In the genomic region with DNA sequence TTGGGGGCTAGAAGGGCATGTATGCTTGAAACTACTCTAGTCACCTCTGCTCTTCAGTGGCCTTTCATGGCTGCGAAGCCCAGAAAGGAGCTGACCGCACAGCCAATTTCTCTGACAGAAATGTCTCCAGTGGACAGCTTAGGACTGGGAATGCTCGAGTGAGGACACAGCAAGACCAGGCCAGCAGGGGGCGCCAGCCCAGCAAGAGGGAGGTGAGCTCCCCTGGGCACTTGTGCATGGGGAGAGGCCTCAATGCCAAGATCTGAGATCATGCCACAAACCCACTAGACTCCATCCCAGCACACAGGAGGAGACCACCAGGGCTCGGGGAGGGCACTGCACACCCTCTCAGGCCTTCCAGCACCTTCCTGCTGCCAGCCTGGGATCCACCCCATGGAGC, we compare ENCODE assay signal across 8 mouse cellular contexts. TPM values are rescaled to one million over a fixed set of nuclear protein-coding genes. Genes with fewer than 3 reads are reported as not detected.
DNase-seq lines count a peak whose midpoint lies in the region; ATAC-seq and TF ChIP-seq lines count a peak whose summit lies in the region.

No protein-coding gene starts in this region.

- H3K27ac ChIP-seq in forebrain, embryonic 14.5 days (ENCODE audit: low read depth, low read length): no peak overlapping the region
- H3K27ac ChIP-seq in forebrain, embryonic 13.5 days: no peak overlapping the region
- H3K27ac ChIP-seq in CH12.LX (ENCODE audit: insufficient read depth, low read depth): no peak overlapping the region
- 0 out of 2 replicates have a peak overlapping the region, but pooled peaks have one; percentile 44 for H3K27ac ChIP-seq in midbrain, embryonic 13.5 days

- H3K79me2 ChIP-seq in CH12.LX (replicated peaks; ENCODE audit: control insufficient read depth, extremely low read depth, insufficient read depth, poor library complexity, severe bottlenecking): no peaks in the 10 kb centered on the region

- H3K27me3 ChIP-seq in forebrain, embryonic 14.5 days (replicated peaks; ENCODE audit: control insufficient read depth, insufficient read depth, low read length): no peaks in the 10 kb centered on the region
- H3K27me3 ChIP-seq in forebrain, embryonic 13.5 days: no peaks in the 10 kb centered on the region
- no peaks in the 10 kb centered on the region for H3K27me3 ChIP-seq in CH12.LX (replicated peaks)
- no peaks in the 10 kb centered on the region for H3K27me3 ChIP-seq in midbrain, embryonic 13.5 days

- H3K4me2 ChIP-seq in forebrain, embryonic 14.5 days (ENCODE audit: low read length): no peak overlapping the region
- no peak overlapping the region for H3K4me2 ChIP-seq in forebrain, embryonic 13.5 days
- no peak overlapping the region for H3K4me2 ChIP-seq in CH12.LX (ENCODE audit: insufficient read depth, low read depth, poor library complexity, severe bottlenecking)
- H3K4me2 ChIP-seq in midbrain, embryonic 13.5 days (replicated peaks): no peak overlapping the region

- ATAC-seq in forebrain, embryonic 14.5 days: no peak
- no peak for ATAC-seq in forebrain, embryonic 13.5 days
- ATAC-seq in midbrain, embryonic 13.5 days: no peak

- peak; percentile 67 to 73 for TF ChIP-seq CTCF in CH12.LX (conservative IDR thresholded peaks at IDR 0.05 in 1 of 2, IDR thresholded peaks at IDR 0.05 in 1 of 2; ENCODE audit: low read depth in 2 of 2, low read length in 2 of 2)

- dilution Hi-C loops in CH12.LX (cut with MboI; ENCODE audit: extremely low pct_ligation_motif_present, extremely low pct_unique_long_range_greater_than_20kb, low sequenced_read_pairs): no loop called here

- peak; percentile 28 for TF ChIP-seq RAD21 in CH12.LX (IDR thresholded peaks at IDR 0.05; ENCODE audit: low read depth, low read length)

- DNase-seq in forebrain, embryonic 14.5 days (ENCODE audit: low spot score): peak; percentile 53
- peak; percentile 51 for DNase-seq in CH12.LX (ENCODE audit: extremely low read depth)
- DNase-seq in c-Kit-negative CD71-positive TER-119-positive erythroid progenitor cells, embryonic 14.5 days (ENCODE audit: low read depth, low spot score): peak; percentile 16
- peak; percentile 80 for DNase-seq in gastrocnemius, postnatal 14 days
- DNase-seq in left cerebral cortex, postnatal 25 days (ENCODE audit: low spot score in 2 of 2): peak; percentile 65 to 68
- DNase-seq in testis, postnatal 14 days (ENCODE audit: low spot score): peak; percentile 48

- no peak overlapping the region for H3K9ac ChIP-seq in forebrain, embryonic 14.5 days (ENCODE audit: low read length)
- no peak overlapping the region for H3K9ac ChIP-seq in forebrain, embryonic 13.5 days
- H3K9ac ChIP-seq in CH12.LX (ENCODE audit: insufficient read depth, low read depth): no peak overlapping the region
- H3K9ac ChIP-seq in midbrain, embryonic 13.5 days (replicated peaks): no peak overlapping the region

- no peak for TF ChIP-seq EP300 in CH12.LX (IDR thresholded peaks at IDR 0.05; ENCODE audit: low read length)

- intact Hi-C loops in gastrocnemius, postnatal 14 days (cut with DNase I; ENCODE audit: low total_unique reads): no loop called here
- intact Hi-C loops in left cerebral cortex, postnatal 25 days (cut with DNase I): loop anchor here (5.0 kb wide), 1 partner anchor 40 kb away; a partner anchor contains a TSS

- in situ Hi-C loops in CH12.LX (cut with MboI; ENCODE audit: low pct_ligation_motif_present, low pct_unique_long_range_greater_than_20kb, low sequenced_read_pairs): no loop called here

- peaks cover 16% of the 10 kb centered on the region for H3K4me1 ChIP-seq in forebrain, embryonic 14.5 days (ENCODE audit: control insufficient read depth, insufficient read depth, low read length)
- H3K4me1 ChIP-seq in forebrain, embryonic 13.5 days: peaks cover 48% of the 10 kb centered on the region
- peaks cover 0 to 6% of the 10 kb centered on the region in 2 experiments; a peak in 2 of 4 replicates for H3K4me1 ChIP-seq in CH12.LX (ENCODE audit: control insufficient read depth in 1 of 2, insufficient read depth in 2 of 2)
- H3K4me1 ChIP-seq in midbrain, embryonic 13.5 days (replicated peaks): peaks cover 58% of the 10 kb centered on the region

- H3K4me3 ChIP-seq in forebrain, embryonic 14.5 days (ENCODE audit: low read depth, low read length): no peak overlapping the region
- H3K4me3 ChIP-seq in forebrain, embryonic 13.5 days: no peak overlapping the region
- no peak overlapping the region for H3K4me3 ChIP-seq in CH12.LX (replicated peaks in 1 of 3; ENCODE audit: low read depth in 2 of 3, low read length in 2 of 3, poor library complexity in 1 of 3)
- H3K4me3 ChIP-seq in midbrain, embryonic 13.5 days (replicated peaks): no peak overlapping the region

- H3K36me3 ChIP-seq in forebrain, embryonic 14.5 days (ENCODE audit: control insufficient read depth, insufficient read depth, low read length): peaks cover 23% of the 10 kb centered on the region; the same call in 1 of the 2 replicates
- H3K36me3 ChIP-seq in forebrain, embryonic 13.5 days (ENCODE audit: poor library complexity, severe bottlenecking): peaks cover 49% of the 10 kb centered on the region
- H3K36me3 ChIP-seq in CH12.LX (replicated peaks in 1 of 2; ENCODE audit: control insufficient read depth in 1 of 2, insufficient read depth in 1 of 2, low read length in 1 of 2): peaks cover 67 to 94% of the 10 kb centered on the region in 2 experiments
- H3K36me3 ChIP-seq in midbrain, embryonic 13.5 days: peaks cover 38% of the 10 kb centered on the region

- no peaks in the 10 kb centered on the region for H3K9me3 ChIP-seq in forebrain, embryonic 14.5 days (replicated peaks; ENCODE audit: control insufficient read depth, low read length)
- no peaks in the 10 kb centered on the region for H3K9me3 ChIP-seq in forebrain, embryonic 13.5 days (replicated peaks)
- no peaks in the 10 kb centered on the region for H3K9me3 ChIP-seq in CH12.LX (replicated peaks; ENCODE audit: low read length)
- H3K9me3 ChIP-seq in midbrain, embryonic 13.5 days: no peaks in the 10 kb centered on the region

- WGBS in forebrain, embryonic 14.5 days: 58% methylated on average over 5 of the region's 5 CpGs
- WGBS in forebrain, embryonic 13.5 days: 50% methylated on average over 5 of the region's 5 CpGs
- 56% methylated on average over 5 of the region's 5 CpGs for WGBS in midbrain, embryonic 13.5 days

- no peak for TF ChIP-seq POLR2A in CH12.LX (IDR thresholded peaks at IDR 0.05; ENCODE audit: low read depth, low read length)

TF ChIP-seq in CH12.LX, 34 proteins besides CTCF, POLR2A, EP300 and RAD21:
- TF ChIP-seq ELF1 (IDR thresholded peaks at IDR 0.05; ENCODE audit: low read depth, low read length) (no peak), SMC3 (IDR thresholded peaks at IDR 0.05; ENCODE audit: low read depth, low read length) (peak; percentile 42; the same call in 1 of the 2 replicates)

RNA-seq across cellular contexts. Expression of a gene that starts 39.3 kb away (rescaled TPM):
- 8.0 and 10.0 TPM in 2 replicates for polyA plus RNA-seq in forebrain, embryonic 14.5 days (2014; fragmentation: Nextera tagmentation; extraction: Ambion mirVana)
- polyA plus RNA-seq in forebrain, embryonic 13.5 days (2015; fragmentation: Nextera tagmentation; extraction: Ambion mirVana): 4.5 and 5.2 TPM in 2 replicates
- total RNA-seq in CH12.LX (2012; rRNA removed): 0.13 and 0.34 TPM in 2 replicates
- 1.3 TPM in 1 of 2 replicates, not detected in the other for total RNA-seq in CH12.LX (2014; rRNA removed)
- polyA plus RNA-seq in CH12.LX (2012; ENCODE audit: insufficient read length, low read depth): 0.80 and 0.90 TPM in 2 replicates
- total RNA-seq in gastrocnemius, postnatal 14 days (2021): 1 to 10 TPM in 1 of 2 experiments, under 1 TPM in 1; 0.78 to 1.4 TPM
- 10 to 100 TPM; 90.0 to 94.0 TPM for total RNA-seq in left cerebral cortex, postnatal 25 days (2021)
- 2.9 TPM in 2 replicates for polyA plus RNA-seq in midbrain, embryonic 13.5 days (2015; fragmentation: Nextera tagmentation; extraction: Ambion mirVana)

Comparison
In these comparisons a context has a peak if more than half of its experiments do, and no peak if none do; other contexts are left out.
1. DNase-seq: peak in every context shown above with its lines; median percentile 80 in gastrocnemius, postnatal 14 days; 66 in left cerebral cortex, postnatal 25 days; 53 in forebrain, embryonic 14.5 days; 51 in CH12.LX; 48 in testis, postnatal 14 days; 16 in c-Kit-negative CD71-positive TER-119-positive erythroid progenitor cells, embryonic 14.5 days.